Comparison of ENCODE assay signal across 16 mouse cellular contexts in the genomic region with DNA sequence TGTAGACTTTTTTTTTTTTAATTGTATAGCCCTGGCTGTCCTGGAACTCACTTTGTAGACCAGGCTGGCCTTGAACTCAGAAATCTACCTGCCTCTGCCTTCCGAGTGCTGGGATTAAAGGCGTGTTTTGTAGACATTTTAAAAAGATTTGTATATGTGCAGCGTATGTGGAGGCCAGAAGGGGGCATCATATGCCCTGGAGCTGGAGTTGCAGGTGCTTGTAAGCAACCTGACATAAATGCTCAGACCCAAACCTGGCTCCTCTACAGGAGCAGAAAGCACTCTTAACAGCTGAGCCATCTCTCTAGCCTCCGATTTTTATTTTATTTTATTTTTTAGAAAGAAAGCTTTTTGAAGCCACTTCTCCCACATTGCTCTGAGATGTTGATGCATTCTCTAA.
DNase-seq lines count a peak whose midpoint lies in the region; ATAC-seq and TF ChIP-seq lines count a peak whose summit lies in the region.
"Had no signal": no experiment of that assay in that cellular context is flagged by ENCODE, and none has a peak within 500 bp of the region (broad histone marks: within the 10 kb centered on the region; RNA-seq: fewer than 3 reads in every experiment).

No protein-coding gene starts in this region.

- no peak for TF ChIP-seq POLR2A in ES-Bruce4 (IDR thresholded peaks at IDR 0.05; ENCODE audit: insufficient read depth, low read length)

- 0 out of 2 replicates have a peak, but pooled peaks have one; percentile 4 for TF ChIP-seq CTCF in heart, postnatal 0 days (IDR thresholded peaks at IDR 0.05; ENCODE audit: low read depth)
- TF ChIP-seq CTCF in lung, embryonic 14.5 days (IDR thresholded peaks at IDR 0.05; ENCODE audit: low read depth), result 0 out of 2 replicates have a peak, but pooled peaks have one; percentile 19
- TF ChIP-seq CTCF in ES-Bruce4 (IDR thresholded peaks at IDR 0.05; ENCODE audit: low read depth, low read length), result peak; percentile 37

- TF ChIP-seq EP300 in heart, postnatal 0 days (IDR thresholded peaks at IDR 0.05; ENCODE audit: low read depth), result no peak
- no peak for TF ChIP-seq EP300 in ES-Bruce4 (IDR thresholded peaks at IDR 0.05; ENCODE audit: insufficient read depth, low read depth, low read length)

- H3K36me3 ChIP-seq in heart, postnatal 0 days (replicated peaks; ENCODE audit: control insufficient read depth, insufficient read depth, low read length), result no peaks in the 10 kb centered on the region
- H3K36me3 ChIP-seq in lung, embryonic 14.5 days (ENCODE audit: insufficient read depth), result no peaks in the 10 kb centered on the region
- no peaks in the 10 kb centered on the region for H3K36me3 ChIP-seq in ES-Bruce4 (ENCODE audit: control insufficient read depth, insufficient read depth, low read length, poor library complexity, severe bottlenecking)
- no peaks in the 10 kb centered on the region for H3K36me3 ChIP-seq in heart, embryonic 11.5 days (ENCODE audit: control insufficient read depth, insufficient read depth, low read length)
- H3K36me3 ChIP-seq in kidney, embryonic 16.5 days (ENCODE audit: insufficient read depth, low read length), result no peaks in the 10 kb centered on the region
- H3K36me3 ChIP-seq: embryonic facial prominence, embryonic 15.5 days had no signal

- H3K9me3 ChIP-seq in heart, postnatal 0 days (replicated peaks; ENCODE audit: control insufficient read depth, low read length), result no peaks in the 10 kb centered on the region
- no peaks in the 10 kb centered on the region for H3K9me3 ChIP-seq in lung, embryonic 14.5 days (ENCODE audit: low read depth, low read length)
- no peaks in the 10 kb centered on the region for H3K9me3 ChIP-seq in ES-Bruce4 (replicated peaks; ENCODE audit: control insufficient read depth, insufficient read depth, low read length, poor library complexity, severe bottlenecking)
- H3K9me3 ChIP-seq in heart, embryonic 11.5 days (replicated peaks; ENCODE audit: control insufficient read depth, low read length), result no peaks in the 10 kb centered on the region
- H3K9me3 ChIP-seq in kidney, embryonic 16.5 days (ENCODE audit: low read length), result no peaks in the 10 kb centered on the region
- H3K9me3 ChIP-seq: embryonic facial prominence, embryonic 15.5 days; forebrain, embryonic 13.5 days; liver, embryonic 15.5 days; neural tube, embryonic 15.5 days had no signal

- H3K4me1 ChIP-seq in heart, postnatal 0 days (ENCODE audit: control insufficient read depth, insufficient read depth), result no peaks in the 10 kb centered on the region
- no peaks in the 10 kb centered on the region for H3K4me1 ChIP-seq in lung, embryonic 14.5 days (ENCODE audit: insufficient read depth)
- no peaks in the 10 kb centered on the region for H3K4me1 ChIP-seq in ES-Bruce4 (ENCODE audit: control insufficient read depth, insufficient read depth, low read length)
- H3K4me1 ChIP-seq in heart, embryonic 11.5 days (ENCODE audit: control insufficient read depth, insufficient read depth, low read length), result no peaks in the 10 kb centered on the region; the same call in 1 of the 2 replicates
- no peaks in the 10 kb centered on the region for H3K4me1 ChIP-seq in kidney, embryonic 16.5 days (ENCODE audit: insufficient read depth, low read length)
- H3K4me1 ChIP-seq: embryonic facial prominence, embryonic 15.5 days had no signal

- no peak for ATAC-seq in heart, postnatal 0 days (ENCODE audit: insufficient read depth, low read depth)
- no peak for ATAC-seq in lung, embryonic 14.5 days (ENCODE audit: insufficient read depth)
- no peak for ATAC-seq in heart, embryonic 11.5 days (replicated peaks; ENCODE audit: insufficient number of reproducible peaks, low FRiP score, low TSS enrichment)
- ATAC-seq in kidney, embryonic 16.5 days (ENCODE audit: low FRiP score, low TSS enrichment), result no peak
- ATAC-seq: forebrain, embryonic 13.5 days had no signal

- intact Hi-C loops in heart, postnatal 25 days (cut with DNase I), result no loop called here

- no peak overlapping the region for H3K9ac ChIP-seq in heart, postnatal 0 days (replicated peaks; ENCODE audit: low read depth, low read length)
- no peak overlapping the region for H3K9ac ChIP-seq in lung, embryonic 14.5 days
- no peak overlapping the region for H3K9ac ChIP-seq in ES-Bruce4 (ENCODE audit: low read depth, poor library complexity, severe bottlenecking)
- no peak overlapping the region for H3K9ac ChIP-seq in heart, embryonic 11.5 days (ENCODE audit: low read depth, low read length)
- no peak overlapping the region for H3K9ac ChIP-seq in kidney, embryonic 16.5 days (replicated peaks; ENCODE audit: low read length)
- H3K9ac ChIP-seq: embryonic facial prominence, embryonic 15.5 days; liver, embryonic 15.5 days; neural tube, embryonic 15.5 days had no signal

- 78% methylated on average over 4 of the region's 4 CpGs for WGBS in heart, postnatal 0 days
- 71% methylated on average over 4 of the region's 4 CpGs for WGBS in lung, embryonic 14.5 days
- 78% methylated on average over 4 of the region's 4 CpGs for WGBS in heart, embryonic 11.5 days (ENCODE audit: insufficient replicate concordance)
- WGBS in kidney, embryonic 16.5 days, result 79% methylated on average over 4 of the region's 4 CpGs

- H3K4me3 ChIP-seq in heart, postnatal 0 days (ENCODE audit: low read depth, low read length), result no peak overlapping the region
- H3K4me3 ChIP-seq in lung, embryonic 14.5 days (ENCODE audit: low read depth, low read length), result no peak overlapping the region
- H3K4me3 ChIP-seq in ES-Bruce4 (ENCODE audit: low read depth, low read length), result no peak overlapping the region
- no peak overlapping the region for H3K4me3 ChIP-seq in heart, embryonic 11.5 days (ENCODE audit: low read depth, low read length)
- no peak overlapping the region for H3K4me3 ChIP-seq in kidney, embryonic 16.5 days (ENCODE audit: low read length)
- H3K4me3 ChIP-seq: embryonic facial prominence, embryonic 15.5 days; forebrain, embryonic 13.5 days; gastrocnemius, adult 2 months; liver, embryonic 15.5 days; neural tube, embryonic 15.5 days had no signal

- H3K4me2 ChIP-seq in heart, postnatal 0 days (ENCODE audit: low read depth, low read length), result no peak overlapping the region
- H3K4me2 ChIP-seq in lung, embryonic 14.5 days, result no peak overlapping the region
- no peak overlapping the region for H3K4me2 ChIP-seq in heart, embryonic 11.5 days
- no peak overlapping the region for H3K4me2 ChIP-seq in kidney, embryonic 16.5 days (replicated peaks; ENCODE audit: low read depth, low read length)
- H3K4me2 ChIP-seq: embryonic facial prominence, embryonic 15.5 days; forebrain, embryonic 13.5 days; liver, embryonic 15.5 days; neural tube, embryonic 15.5 days had no signal

- no peak overlapping the region for H3K27ac ChIP-seq in heart, postnatal 0 days (ENCODE audit: low read depth)
- H3K27ac ChIP-seq in lung, embryonic 14.5 days (ENCODE audit: low read depth), result no peak overlapping the region
- H3K27ac ChIP-seq in ES-Bruce4 (ENCODE audit: insufficient read depth, low read length), result no peak overlapping the region
- no peak overlapping the region for H3K27ac ChIP-seq in heart, embryonic 11.5 days (ENCODE audit: low read depth, low read length)
- H3K27ac ChIP-seq in kidney, embryonic 16.5 days (ENCODE audit: low read length), result no peak overlapping the region
- H3K27ac ChIP-seq: embryonic facial prominence, embryonic 15.5 days; gastrocnemius, adult 2 months; liver, embryonic 15.5 days; neural tube, embryonic 15.5 days had no signal

- no peaks in the 10 kb centered on the region for H3K27me3 ChIP-seq in heart, postnatal 0 days (ENCODE audit: control insufficient read depth, insufficient read depth, low read length)
- H3K27me3 ChIP-seq in lung, embryonic 14.5 days (ENCODE audit: insufficient read depth, low read length), result no peaks in the 10 kb centered on the region
- H3K27me3 ChIP-seq in ES-Bruce4 (ENCODE audit: control insufficient read depth, insufficient read depth, low read length, poor library complexity, severe bottlenecking), result no peaks in the 10 kb centered on the region
- no peaks in the 10 kb centered on the region for H3K27me3 ChIP-seq in heart, embryonic 11.5 days (ENCODE audit: control insufficient read depth, insufficient read depth, low read length)
- no peaks in the 10 kb centered on the region for H3K27me3 ChIP-seq in kidney, embryonic 16.5 days (ENCODE audit: insufficient read depth, low read length)
- H3K27me3 ChIP-seq: embryonic facial prominence, embryonic 15.5 days; forebrain, embryonic 13.5 days; liver, embryonic 15.5 days; neural tube, embryonic 15.5 days had no signal

- DNase-seq in heart, postnatal 0 days (ENCODE audit: low spot score), result no peak
- DNase-seq in heart, postnatal 25 days (ENCODE audit: low spot score), result no peak
- no peak for DNase-seq in lung, embryonic 14.5 days
- no peak for DNase-seq in lung, postnatal 25 days (ENCODE audit: low spot score)
- peak; percentile 4 for DNase-seq in naive thymus-derived CD4-positive, alpha-beta T cell, adult 2 months (ENCODE audit: low read depth)
- DNase-seq: adrenal gland, postnatal 14 days; gastrocnemius, adult 2 months; right cerebral cortex, adult 18-20 months; spleen, adult 18-20 months had no signal
